Mouse (Mus musculus) CD4-positive, CD25-positive, alpha-beta regulatory T cell, adult 2 months (primary cell): Measurements from ENCODE around the gene Abcg4.
"Not testable (repeated sequence)": the region's sequence is repeated elsewhere in the genome, so short reads cannot be mapped to it uniquely, and the experiment has no call there.

ENCODE experiments used
- DNase-seq: peaks from one replicate; pipeline ENCODE4 v3.0.0-alpha.2; 2012; ENCODE audit warnings: low read depth, low spot score

Gene Abcg4

GRCm38 (mm10) chr9:44288076-44288958 is at the start of gene Abcg4:
Gene Abcg4, minus strand, starts transcription at chr9:44288615.
- peak; percentile 41 for DNase-seq

- DNase-seq = no peak
These were observed 49.2 kb upstream of the Abcg4 start for GRCm38 (mm10) chr9:44337436-44338169.

DNA sequence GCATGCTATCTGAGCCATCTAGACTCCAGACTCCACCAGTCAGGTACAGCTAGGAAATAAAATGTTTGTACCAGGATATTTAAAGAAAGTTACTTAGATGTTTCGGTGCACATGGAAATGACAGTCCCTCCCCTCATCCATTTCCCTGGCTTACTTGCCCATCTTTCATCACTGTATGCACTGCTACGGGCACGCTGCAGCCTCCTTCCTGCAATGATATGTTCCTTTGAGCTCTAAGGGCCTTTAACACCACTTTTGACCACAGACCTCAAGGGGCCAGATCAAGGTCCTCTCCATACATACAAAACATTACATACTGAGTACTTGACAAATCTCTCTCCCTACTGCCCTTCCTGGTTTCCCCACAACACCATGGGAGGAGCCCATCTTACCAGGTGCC is 48.5 kb upstream of the Abcg4 start:
- no peak for DNase-seq

- DNase-seq = not testable (repeated sequence)
These were observed 48.1 kb upstream of the Abcg4 start for GRCm38 (mm10) chr9:44336513-44336912.

DNA sequence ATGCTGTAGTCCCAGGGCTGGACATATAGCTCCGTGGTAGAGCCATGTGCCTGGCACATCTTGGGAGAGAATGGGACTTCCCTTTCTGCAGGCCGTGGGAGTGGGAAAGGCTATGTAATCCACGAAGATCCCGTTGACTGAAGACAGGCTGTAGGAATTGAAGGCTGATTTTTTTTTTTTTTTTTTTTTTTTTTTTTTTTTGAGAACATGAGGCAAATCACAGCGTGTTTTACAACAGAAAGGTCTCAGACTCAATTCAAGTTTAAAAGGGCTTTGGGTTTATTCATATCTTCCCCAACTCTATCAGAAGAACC is 47.6 kb upstream of the Abcg4 start:
- no peak for DNase-seq

DNA sequence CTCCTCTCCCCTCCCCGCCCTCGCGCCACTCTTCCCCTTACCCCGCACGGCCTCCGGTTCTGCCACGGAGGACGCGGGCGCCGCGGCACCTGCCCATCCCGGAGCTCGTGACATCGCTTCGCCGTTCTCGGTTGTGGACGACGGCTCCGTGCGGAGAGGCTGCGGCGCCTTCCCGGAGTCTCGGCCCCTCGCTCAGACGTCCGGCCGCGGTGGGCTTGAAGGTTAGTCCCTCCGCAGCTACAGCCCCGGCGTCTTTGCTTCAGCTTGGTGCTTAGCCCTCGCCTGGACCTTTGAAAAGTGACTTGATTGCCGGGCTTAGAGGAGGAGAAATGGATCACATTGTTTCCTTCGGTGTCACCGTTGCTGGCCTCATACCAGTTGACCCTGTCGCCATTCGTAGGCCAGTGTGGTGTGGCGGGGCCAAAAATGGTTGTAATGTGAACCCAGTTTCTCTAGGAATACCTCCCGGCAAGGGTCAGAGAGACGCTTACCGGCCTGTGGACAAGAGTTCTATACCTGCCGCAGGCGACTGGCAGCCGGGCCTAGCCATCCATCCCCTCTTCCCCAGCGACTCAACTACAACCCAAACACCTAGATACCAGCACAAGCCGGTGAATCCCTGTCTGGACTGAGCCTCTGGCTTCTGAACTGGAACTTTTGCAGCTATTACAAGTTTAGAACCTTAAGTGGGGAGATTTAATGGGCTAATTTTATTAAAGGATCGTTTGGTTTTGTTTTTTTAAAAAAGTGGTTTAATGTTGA is 47.1 kb upstream of the Abcg4 start:
- DNase-seq = peak; percentile 28

- DNase-seq = peak; percentile 98
These were observed 46.2 kb upstream of the Abcg4 start, which contains the start of gene H2afx for GRCm38 (mm10) chr9:44334396-44335330. Gene H2afx, plus strand, starts transcription at chr9:44334694.

DNA sequence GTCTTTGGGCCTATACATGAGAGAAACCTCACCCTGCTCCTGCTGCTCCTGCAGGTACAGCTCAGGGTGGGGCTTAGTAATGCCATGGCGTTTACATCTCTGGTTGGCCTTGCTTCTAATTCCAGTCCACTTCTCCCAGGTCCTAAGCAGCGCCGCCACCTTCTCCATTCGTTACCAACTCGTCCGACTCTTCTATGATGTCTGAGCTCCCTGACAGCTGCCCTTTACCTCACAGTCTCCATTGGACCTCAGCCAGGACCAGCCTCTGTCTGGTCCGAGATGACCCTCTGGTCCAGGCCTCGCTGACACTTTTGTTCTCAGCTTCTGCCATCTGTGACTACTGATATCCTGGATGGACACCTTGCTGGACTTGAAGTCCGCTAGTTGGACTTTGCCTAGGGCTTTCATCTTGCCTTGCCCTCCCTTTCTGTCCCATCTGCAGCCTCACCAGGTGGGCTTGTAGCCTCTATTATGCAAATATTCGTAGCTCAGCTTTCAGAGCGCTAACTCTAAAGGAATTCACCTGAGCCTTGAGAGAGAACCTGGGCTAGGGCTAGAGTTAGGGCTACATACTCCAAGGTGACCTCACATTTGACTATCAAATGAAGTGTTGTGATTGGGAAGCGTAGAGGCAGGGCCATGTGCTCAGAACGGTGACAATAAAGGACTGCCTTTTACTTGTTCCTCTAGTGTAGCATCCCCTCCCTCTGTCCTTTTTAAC is 44.7 kb upstream of the Abcg4 start:
- DNase-seq = no peak

GRCm38 (mm10) chr9:44330736-44331135 is 42.3 kb upstream of the Abcg4 start:
- DNase-seq = no peak

GRCm38 (mm10) chr9:44327926-44328325 is 39.5 kb upstream of the Abcg4 start:
- no peak for DNase-seq

DNA sequence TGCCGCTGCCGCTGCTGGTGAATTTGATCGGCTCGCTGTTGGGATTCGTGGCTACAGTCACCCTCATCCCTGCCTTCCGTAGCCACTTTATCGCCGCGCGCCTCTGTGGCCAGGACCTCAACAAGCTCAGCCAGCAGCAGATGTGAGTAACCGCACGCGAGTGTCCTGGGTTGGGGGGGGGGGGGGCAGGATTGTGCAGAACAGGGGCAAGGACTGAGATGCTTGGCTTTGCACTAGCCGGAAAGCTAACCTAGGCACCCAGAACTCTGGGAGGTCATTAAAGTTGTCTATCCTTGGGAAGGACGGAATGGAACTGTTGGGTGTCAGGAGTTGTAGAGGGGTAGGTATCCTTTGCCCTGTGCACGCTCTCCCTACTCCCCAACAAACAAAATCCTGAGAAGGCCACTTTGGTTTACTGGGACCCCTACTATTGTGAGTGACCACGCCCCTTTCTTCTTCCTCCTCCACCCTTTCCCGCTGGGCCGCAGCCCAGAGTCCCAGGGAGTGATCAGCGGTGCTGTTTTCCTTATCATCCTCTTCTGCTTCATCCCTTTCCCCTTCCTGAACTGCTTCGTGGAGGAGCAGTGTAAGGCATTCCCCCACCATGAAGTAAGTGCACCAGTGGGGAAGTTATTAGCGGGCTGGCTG is 38.8 kb upstream of the Abcg4 start:
- DNase-seq = no peak

DNA sequence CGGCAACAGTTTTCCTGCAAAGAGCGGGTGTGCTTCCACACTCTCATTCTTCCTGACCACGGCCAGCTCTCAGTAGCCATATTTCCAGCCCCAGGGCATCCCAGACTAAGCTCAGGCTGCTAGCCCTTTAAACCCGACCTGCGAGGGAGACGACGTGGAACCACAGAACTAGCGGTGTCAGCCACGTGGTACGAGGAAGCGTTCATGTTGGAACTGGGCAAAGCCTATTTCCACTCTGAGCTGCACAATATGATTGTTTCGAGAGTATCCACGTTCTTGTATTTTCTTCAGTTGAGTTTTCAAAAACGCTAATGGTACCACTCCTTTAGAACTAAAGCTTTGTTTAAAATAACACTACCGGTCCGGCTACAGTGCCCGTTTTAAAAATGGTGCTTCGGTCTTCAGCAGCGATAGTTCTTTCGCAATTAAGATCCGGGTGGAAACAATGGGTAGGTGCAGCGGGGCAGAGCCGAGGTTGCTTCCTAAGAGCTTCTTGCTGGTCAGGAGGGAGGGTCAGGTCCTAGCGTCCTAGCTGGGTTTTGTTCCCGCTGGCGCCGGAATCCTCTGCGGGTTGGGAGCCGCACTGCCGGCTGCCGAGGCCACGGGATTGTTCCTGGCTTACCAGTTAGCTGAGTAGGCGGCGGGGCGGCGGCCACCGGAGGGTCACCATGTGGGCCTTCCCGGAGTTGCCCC is 38.1 kb upstream of the Abcg4 start:
- DNase-seq = peak; percentile 87

DNA sequence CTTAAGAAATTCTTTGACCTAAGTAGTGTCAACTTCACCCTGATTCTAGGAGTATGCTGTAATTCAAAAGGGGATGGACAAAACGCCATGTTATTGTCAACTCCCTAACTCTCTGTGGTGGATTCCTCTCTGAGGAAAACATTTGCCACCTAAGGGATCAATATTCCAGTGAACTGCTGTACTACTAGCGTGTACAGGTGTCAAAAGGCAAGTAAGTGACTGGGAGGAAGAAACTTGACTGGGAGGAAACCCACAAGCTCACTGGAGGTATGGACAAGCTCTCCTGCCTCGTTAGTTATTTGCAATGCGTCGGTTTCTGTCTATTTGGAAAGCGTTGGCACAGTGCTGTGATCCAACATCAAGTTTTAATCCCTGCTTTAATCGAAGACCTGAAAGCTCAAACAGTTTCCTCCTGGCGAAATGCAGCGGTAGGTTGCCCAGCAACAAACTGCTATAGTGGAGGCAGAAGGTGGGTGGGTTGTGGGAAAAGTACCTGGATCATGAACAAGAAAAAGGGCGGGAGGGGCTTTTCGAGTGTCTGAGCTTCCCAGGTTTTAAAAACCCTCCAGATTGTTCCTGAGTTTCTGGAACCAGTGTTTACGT is 37.5 kb upstream of the Abcg4 start, which contains the start of gene Dpagt1:
Gene Dpagt1, plus strand, starts transcription at position 252 of the 603 bp plus-strand sequence.
- DNase-seq = no peak

GRCm38 (mm10) chr9:44325032-44325767 is 36.8 kb upstream of the Abcg4 start:
- not testable (repeated sequence) for DNase-seq

- DNase-seq = peak; percentile 27
These were observed 35.7 kb upstream of the Abcg4 start for GRCm38 (mm10) chr9:44324147-44324546.

- not testable (repeated sequence) for DNase-seq
These were observed 35.2 kb upstream of the Abcg4 start for GRCm38 (mm10) chr9:44323656-44324055.

DNA sequence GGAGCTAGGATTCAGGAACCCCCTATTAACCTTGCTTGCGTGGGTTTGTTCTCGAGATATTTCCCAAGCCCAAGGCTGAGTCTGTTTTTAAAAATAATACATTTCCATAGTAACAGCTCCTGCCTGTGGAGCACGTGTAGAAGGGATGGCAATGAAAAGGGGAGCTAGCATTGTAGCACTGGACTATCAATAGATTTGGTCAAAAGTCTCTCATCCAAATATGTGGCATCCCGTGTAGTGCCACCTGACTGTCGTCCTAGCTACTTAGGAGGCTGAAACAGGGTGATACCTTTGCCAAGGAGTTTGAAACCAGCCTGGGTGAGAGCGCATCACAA is 32.4 kb upstream of the Abcg4 start:
- DNase-seq = no peak
